Mouse (Mus musculus) adrenal gland, adult 2 months (tissue): ENCODE data around the gene Nhej1. TPM values are rescaled to one million over a fixed set of nuclear protein-coding genes. Genes with fewer than 3 reads are reported as not detected.

Experiments used
- DNase-seq: peaks from one replicate; pipeline ENCODE4 v3.0.0; 2021
- polyA plus RNA-seq: library from polyadenylated mRNA; depleted of rRNA; stranded (reverse); fragments of >200 nt; gene quantifications from 2 replicates; pipeline ENCODE4 v1.2.3, GENCODE M21; 2012
- total RNA-seq, 2 experiments: library from RNA; stranded (reverse); gene quantifications; 2 replicates each; pipeline ENCODE4 v1.2.3; 2021

Nhej1 gene
- total and polyA plus RNA-seq, 3 experiments: 3.5 to 8.8 (median 5.7) TPM

GRCm38 (mm10) chr1:75125418-75125817, 418 bp upstream of the Nhej1 start:
- no peak for DNase-seq

GRCm38 (mm10) chr1:75122211-75122610, 2.8 kb downstream of the Nhej1 start:
- DNase-seq: no peak

DNA sequence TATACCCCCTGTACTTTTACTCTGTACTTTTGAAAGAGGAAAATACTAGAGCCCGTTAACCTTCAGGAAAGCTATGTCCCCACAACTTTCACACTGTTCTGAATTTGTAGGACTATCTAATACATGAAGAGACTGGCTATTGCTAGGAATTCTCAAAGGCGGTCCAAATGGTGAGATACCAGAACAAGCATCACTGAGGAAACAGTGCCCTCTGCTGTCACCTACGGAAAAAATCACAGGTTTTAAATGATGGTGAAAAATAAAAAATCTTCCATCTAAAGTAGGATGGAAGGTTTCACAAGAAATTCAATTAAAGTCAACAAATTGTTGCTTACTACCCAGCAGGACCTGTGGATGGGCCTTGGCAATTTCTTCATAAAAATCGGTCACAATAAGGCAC, 72.9 kb downstream of the Nhej1 start:
- peak; percentile 6 for DNase-seq

- no peak for DNase-seq
These were observed 73.6 kb downstream of the Nhej1 start for GRCm38 (mm10) chr1:75051428-75051827.

DNA sequence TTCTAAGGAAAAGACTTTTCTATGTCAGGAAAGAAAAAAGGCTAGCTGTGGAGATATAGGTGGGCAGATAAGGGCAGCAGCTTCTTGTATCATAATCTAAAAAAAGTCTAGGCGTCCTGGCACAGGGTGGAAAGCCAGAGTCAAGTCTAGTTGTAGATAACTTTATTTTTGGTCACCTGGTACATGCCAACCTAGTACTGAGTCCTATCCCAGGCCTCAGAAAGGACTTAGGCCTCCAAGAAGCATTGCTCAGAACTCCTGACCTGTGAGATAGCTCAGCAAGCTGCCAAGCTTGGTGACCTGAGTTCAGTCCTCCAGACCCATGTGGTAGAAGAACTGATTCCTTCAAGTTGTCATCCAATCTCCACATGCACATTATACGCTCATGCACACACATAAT, 76.4 kb downstream of the Nhej1 start:
- no peak for DNase-seq

DNA sequence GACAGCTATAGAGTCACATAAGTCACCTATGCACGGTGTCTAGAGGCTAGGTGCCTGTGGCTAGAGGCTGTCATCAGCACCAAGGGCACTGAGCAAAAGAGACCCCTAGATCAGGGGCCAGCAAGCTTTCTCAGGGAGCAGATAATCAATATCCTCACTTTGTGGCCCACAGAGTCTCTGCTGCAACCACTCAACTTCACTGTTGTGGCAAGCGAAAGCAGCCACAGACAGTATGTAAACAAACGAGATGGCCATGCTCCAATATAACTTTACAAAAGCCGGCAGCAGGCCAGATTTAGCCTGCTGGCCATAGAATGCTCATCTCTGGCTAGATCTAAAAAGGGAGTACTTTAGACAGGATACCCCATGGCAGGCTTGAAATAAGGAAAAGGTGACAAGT, 77.0 kb downstream of the Nhej1 start:
- no peak for DNase-seq

GRCm38 (mm10) chr1:75040429-75040828, 84.6 kb downstream of the Nhej1 start:
- DNase-seq: no peak

GRCm38 (mm10) chr1:75032041-75032440, 93.0 kb downstream of the Nhej1 start:
- no peak for DNase-seq

GRCm38 (mm10) chr1:75027061-75027779, 97.8 kb downstream of the Nhej1 start:
- DNase-seq: no peak

DNA sequence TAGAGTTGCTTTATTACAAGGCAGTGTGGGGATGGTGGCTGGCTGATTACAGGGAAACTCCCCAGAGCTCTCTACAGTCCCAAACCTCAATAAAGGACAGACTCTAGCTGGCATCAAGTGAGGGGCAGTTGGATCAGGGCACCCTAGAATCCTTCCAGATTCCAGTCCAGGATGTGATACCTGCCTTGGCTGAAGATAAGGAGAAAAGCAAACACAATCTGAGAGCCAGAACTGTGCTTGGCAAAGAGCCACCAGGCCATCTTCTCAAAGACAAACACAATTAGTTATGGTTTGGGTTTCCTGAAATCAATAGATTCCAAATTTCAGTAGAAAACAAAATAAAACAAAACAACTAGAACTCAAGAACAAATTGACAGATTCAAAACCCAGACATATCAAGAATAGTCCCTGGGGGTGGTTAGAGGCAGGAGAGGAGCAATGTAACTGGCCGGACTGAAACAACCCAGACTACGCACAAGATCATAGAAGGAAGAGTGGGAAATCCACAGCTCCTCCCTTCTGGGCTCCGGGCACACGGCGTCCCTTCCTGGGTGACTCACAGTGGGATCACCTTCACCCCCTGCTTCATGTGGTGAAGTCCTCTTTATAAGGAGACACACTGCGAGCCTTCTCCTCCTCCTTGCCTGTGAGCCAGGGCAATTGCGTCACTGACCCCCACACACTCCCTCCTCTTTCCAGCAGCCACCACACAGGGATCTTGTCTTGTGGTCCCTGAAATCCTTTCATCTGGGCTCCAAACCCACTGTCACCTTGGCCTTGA, 100.4 kb downstream of the Nhej1 start:
- DNase-seq: peak; percentile 66

DNA sequence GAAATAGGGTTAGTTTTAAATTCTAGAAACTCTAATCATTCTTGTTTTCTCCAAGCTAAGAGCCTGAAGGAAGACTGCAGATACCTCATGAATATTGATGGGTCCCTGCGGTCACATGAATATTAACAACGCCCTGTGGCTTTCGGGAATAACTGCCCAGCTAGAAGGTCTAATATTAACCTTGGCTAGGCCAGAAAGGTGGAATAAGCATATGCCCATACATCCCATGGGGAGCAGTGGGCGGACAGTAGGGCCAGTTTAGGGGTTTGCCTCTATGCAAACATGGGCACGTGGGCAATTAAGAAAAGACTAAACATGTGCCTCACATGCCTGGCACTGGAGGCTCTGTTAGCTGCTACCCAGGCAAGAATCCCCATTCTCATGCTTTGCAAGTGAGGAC, 102.8 kb downstream of the Nhej1 start:
- no peak for DNase-seq

DNA sequence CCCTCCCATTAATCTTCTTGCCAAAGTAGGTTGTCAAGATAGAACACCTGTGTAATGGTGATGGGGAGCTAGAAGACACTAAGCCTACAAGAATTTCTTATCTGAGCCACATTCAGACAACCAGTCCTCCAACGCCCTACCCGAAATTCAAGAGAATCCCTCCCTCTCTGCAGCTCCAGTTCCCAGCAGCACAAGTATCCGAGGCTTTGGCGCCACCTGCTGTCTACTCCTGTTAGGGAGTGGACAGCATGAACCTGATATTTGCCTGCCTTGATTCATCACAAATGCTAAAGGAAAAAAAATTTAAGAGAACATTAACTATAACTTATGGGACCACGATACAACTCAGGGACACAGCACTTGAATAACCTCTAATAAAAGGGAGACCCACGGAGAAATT, 108.2 kb downstream of the Nhej1 start:
- DNase-seq: peak; percentile 71

DNA sequence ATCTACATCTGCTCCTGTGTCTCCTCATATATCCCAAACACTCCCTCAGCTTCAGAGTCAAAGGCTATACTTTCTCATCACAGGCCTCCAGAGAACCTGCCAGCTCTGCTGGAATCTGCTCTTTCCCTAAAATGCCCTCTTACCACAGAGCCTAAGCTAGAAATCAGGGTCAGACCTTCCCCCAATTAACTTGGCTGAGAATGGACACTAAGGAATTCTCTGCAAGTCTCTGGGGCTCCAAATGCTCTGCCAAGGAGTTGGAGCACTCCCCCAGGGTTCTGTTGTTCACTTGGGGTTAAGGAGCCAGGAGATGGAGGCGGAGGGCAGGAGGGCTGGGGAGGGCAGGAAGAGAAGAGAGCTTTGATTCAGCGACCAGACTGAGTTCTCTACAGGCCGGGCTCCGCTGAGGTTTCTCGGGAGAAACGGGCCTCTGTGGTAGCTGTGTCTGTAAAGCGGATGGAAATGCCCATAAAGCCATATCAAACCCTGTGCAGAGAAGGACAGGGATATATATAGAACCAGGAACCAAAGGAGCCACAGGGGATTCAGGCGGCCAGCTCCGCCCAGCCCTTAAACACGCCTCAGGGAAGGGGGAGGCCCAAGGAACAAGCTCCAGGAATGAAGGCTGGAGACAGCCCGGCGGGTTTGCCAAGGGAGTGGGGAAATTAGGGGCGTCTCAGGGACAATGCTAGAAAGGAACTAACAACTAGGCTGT, 109.3 kb downstream of the Nhej1 start:
- DNase-seq: peak; percentile 14

GRCm38 (mm10) chr1:75014210-75014845, 110.7 kb downstream of the Nhej1 start:
- DNase-seq: no peak

DNA sequence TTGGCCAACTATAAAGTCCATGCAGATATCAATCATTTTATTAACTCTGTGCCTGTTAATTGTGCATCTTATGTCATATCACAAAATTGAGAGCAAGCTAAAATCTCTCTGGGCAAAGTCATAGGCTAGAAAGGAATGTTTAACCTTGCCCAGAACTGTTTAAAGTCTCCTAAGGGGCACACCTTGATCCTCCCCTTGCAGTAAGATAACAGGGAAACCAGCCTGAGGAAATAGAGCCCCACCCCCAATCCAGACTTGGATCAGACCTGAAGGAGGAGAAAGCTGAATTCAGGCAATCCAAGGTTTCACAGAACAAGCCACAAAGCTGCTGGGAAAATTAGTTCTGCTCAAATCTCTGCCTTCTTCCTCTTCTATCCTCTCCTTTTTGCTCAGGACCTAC, 114.2 kb downstream of the Nhej1 start:
- no peak for DNase-seq

- no peak for DNase-seq
These were observed 114.8 kb downstream of the Nhej1 start for GRCm38 (mm10) chr1:75010203-75010602.

- DNase-seq: no peak
These were observed 119.0 kb downstream of the Nhej1 start for GRCm38 (mm10) chr1:75006016-75006415.

DNA sequence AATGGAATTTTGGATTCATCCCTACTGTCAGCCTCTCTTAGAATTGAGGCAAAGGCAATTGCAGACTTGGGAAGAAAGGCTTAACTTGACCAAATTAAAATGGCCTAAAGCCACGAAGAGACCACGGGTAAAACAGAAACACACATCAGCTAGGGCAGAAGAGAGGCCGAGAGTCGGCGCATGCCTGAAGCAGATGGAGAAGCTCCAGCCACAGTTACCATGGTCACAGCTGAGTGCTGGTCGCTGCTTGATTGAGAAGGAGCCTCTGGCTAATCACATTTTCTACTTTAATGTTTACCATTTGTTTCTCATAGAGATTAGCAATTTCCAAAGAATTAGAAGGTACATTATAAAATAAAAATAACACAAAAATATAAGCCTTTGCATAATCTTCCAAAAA, 123.8 kb downstream of the Nhej1 start:
- DNase-seq: no peak

GRCm38 (mm10) chr1:75000496-75000895, 124.5 kb downstream of the Nhej1 start:
- peak; percentile 13 for DNase-seq

DNA sequence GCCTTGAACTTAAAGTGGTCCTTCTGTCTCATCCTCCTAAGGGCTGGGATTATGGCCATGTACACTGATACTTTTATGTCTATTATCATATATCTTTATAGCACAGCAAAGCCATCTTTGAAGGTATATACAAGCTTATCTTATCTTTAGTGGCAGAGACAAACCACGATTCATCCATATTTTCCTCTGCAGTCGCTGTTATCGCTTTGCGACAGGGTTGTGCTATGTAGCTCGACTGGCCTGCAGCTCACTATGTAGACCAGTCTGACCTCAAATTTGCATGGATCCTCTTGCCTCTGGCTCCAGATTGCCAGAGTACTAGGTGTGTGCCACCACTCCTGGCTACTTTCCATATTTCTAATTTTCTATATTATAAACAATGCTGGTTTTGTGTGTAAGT, 125.8 kb downstream of the Nhej1 start:
- DNase-seq: no peak

DNA sequence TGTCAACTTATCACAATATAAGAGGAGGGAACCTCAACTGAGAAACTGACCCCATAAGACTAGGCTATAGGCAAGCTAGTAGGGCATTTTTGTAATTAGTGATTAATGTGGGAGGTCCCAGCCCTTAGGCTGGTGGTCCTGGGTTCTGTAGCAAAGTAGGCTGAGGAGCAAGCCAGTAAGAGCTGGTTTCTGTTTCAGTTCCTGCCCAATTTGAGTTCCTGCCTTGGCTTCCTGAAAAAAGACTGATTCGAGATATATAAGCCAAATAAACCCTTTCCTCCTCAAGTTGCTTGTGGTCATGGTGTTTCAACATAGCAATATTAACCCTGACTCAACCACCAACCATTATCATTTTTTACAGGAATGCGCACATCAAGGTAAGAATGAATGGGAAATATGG, 127.8 kb downstream of the Nhej1 start:
- DNase-seq: no peak

- no peak for DNase-seq
These were observed 148.0 kb downstream of the Nhej1 start for GRCm38 (mm10) chr1:74977001-74977400.

DNA sequence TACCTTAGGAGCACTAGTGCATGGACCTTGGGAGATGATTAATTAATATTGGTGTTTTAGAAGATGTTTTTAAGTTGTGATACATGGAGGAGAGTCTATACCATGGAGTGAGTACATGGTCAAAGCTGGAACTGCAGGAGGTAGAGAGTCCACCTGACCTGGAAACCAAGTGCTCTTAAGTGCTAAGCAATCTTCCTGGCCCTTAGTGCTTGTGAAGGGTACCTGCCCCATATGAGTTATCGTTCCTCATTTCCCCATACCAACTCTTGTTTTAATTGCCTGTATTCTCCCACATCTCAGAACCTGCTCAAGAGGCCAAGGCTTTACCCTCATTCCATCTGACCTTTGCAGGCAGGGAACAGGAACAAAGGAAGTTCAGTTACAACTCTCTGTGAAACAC, 149.1 kb downstream of the Nhej1 start:
- DNase-seq: no peak
